In the genomic region with DNA sequence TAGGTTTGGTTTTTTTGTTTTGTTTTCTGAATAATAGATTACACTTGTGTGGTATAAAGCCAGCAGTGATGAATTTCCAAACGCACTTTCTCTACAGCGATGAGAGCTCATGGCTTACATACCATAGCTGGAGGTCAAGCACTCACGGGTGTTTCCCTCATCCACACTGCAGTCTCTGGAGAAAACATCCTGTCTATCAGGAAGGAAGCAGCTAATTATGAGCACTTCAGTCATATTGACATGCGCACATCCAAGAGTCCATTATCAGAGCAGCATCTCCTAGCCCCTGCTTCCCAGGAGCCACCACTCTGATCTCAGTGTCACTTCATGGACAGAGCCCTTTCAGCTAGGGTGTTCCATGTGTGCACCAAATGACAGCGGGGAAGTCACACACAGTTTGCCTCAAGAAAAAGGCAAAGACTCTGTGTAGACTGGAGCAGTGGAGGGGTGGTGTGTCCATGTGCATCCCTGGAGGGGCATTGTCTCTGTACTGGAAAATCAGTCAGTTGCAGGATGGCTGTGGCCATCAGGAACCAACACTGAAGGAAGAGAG, we compare ENCODE assay signal across 12 mouse cellular contexts. TPM values are rescaled to one million over a fixed set of nuclear protein-coding genes. Genes with fewer than 3 reads are reported as not detected.
"Had no signal": no experiment of that assay in that cellular context is flagged by ENCODE, and none has a peak within 500 bp of the region (broad histone marks: within the 10 kb centered on the region; RNA-seq: fewer than 3 reads in every experiment).

No protein-coding gene starts in this region.

- H3K27me3 ChIP-seq: hindbrain, embryonic 15.5 days; kidney, embryonic 15.5 days; midbrain, embryonic 15.5 days; neural tube, embryonic 12.5 days had no signal

- H3K4me3 ChIP-seq: hindbrain, embryonic 15.5 days; kidney, embryonic 15.5 days; left cerebral cortex, adult 2 months; limb, embryonic 10.5 days; midbrain, embryonic 15.5 days; neural tube, embryonic 12.5 days had no signal

- H3K9ac ChIP-seq: hindbrain, embryonic 15.5 days; kidney, embryonic 15.5 days; midbrain, embryonic 15.5 days; neural tube, embryonic 12.5 days had no signal

- H3K27ac ChIP-seq: hindbrain, embryonic 15.5 days; kidney, embryonic 15.5 days; left cerebral cortex, adult 2 months; limb, embryonic 10.5 days; midbrain, embryonic 15.5 days; neural tube, embryonic 12.5 days; stomach, postnatal 0 days had no signal

- H3K9me3 ChIP-seq: hindbrain, embryonic 15.5 days; kidney, embryonic 15.5 days; limb, embryonic 10.5 days; midbrain, embryonic 15.5 days; neural tube, embryonic 12.5 days had no signal

- H3K4me1 ChIP-seq: hindbrain, embryonic 15.5 days; kidney, embryonic 15.5 days; limb, embryonic 10.5 days; midbrain, embryonic 15.5 days; neural tube, embryonic 12.5 days had no signal

- ATAC-seq: intestine, embryonic 16.5 days; midbrain, embryonic 15.5 days had no signal

- H3K4me2 ChIP-seq: hindbrain, embryonic 15.5 days; kidney, embryonic 15.5 days; midbrain, embryonic 15.5 days; neural tube, embryonic 12.5 days had no signal

- DNase-seq: kidney, adult 2 months; kidney, postnatal 14 days; thymus, postnatal 36 days had no signal

RNA-seq across cellular contexts. Expression of gene Ankdd1b, which starts 53.7 kb away (rescaled TPM):
- polyA plus RNA-seq: hindbrain, embryonic 15.5 days; limb, embryonic 10.5 days; liver, embryonic 16.5 days; midbrain, embryonic 15.5 days had no signal
